Mouse (Mus musculus) ES-CJ7 (cell line): ENCODE measurements around the gene Hoxd3.

Source experiments
- DNase-seq: peaks from one replicate; pipeline ENCODE4 v3.0.0; 2011; ENCODE audit warnings: low read depth, low spot score

Gene Hoxd3

DNA sequence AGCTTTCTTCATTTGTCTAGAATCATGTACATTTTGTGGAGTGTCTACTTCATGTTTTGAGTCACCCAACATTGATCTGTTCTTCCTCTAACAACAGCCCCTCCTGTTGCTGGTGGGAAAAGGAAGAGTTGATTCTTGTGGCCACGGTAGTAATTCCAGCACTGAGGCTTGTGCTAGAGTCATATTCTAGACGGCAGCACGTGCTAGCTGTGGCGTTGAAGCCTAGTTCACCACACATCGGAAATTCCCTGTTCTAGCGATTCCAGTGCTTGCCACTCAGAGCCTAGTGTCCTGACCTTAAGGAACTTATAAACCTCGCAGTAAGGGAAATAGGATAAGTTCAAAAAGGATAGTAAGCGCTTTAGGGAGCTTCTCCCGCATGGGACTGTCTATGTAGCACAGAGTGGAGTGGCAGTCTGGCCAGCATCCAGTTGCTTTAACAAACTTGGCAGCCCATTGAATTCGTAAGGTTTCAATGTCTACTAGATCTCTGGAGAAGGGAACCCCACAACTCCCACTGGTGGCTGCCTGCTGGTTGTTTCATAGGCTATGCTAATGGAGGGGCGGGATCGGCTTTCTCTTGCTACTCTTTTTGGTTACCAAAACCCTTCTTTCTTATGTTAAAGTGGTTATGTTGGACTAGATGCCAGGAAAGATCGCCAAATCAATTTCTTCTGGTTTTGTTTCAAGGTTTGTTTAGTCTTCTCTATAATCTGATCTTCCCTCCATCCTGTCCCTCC, 66.0 kb downstream of the Hoxd3 start:
- peak; percentile 48 for DNase-seq

DNA sequence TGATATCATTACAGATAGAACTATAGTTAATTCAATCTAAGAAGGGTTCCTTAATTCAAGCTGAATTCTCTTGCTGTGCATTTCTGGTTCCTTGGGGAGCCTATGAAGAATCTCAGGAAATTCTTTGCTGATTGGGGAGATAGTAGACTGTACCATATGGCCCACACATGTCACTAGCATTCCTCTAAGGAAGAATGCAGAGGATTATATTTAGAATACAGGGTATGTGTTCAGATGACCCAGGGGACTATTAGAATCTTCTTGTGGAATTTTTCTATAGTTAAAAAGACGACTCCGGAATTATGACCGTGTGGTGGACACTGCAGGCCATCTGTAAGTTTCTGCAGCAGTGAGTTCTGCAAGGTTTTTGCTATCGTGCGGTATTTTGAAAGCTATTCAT, 69.7 kb downstream of the Hoxd3 start:
- no peak for DNase-seq

DNA sequence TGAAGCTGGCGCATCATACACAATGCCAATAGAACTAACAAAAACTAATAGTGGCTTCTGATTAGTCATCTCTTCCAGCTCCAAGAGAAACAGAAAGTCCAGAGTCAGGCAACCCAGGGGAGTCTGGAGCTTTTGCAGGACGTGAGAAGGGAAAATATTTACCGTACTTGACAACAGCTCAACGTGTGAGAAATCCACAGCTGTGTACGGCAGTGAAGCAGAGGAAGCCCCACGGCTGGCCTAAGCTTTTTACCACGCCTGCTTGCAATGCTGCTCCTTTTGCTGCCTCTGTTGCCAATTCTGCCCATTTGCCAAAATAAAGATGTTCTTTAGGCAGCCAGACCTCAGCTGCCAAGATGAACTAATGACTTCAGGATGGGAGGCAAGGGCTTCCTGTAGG, 83.8 kb downstream of the Hoxd3 start:
- DNase-seq, result no peak
